Mouse (Mus musculus) layer of hippocampus, postnatal 25 days (tissue): ENCODE measurements around the gene Srcin1. TPM values are rescaled to one million over a fixed set of nuclear protein-coding genes. Genes with fewer than 3 reads are reported as not detected.
A peak's percentile ranks its signal among the peaks of the same experiment; 100 is the strongest.

Experiments
- DNase-seq, 2 experiments: peaks; one replicate each; pipeline ENCODE4 v3.0.0; 2022; ENCODE audit warnings: mixed read lengths in 2 of 2, low spot score in 1 of 2; ENCODE audit errors: extremely low spot score in 1 of 2
- total RNA-seq, 2 experiments: library from RNA; stranded (reverse); gene quantifications; 2 replicates each; pipeline ENCODE4 v1.2.3; 2021

The Srcin1 gene
- total RNA-seq, 2 experiments from 2014 or later: 260 to 270 TPM

GRCm38 (mm10) chr11:97509715-97510485 lies 66.1 kb downstream of the Srcin1 start:
- DNase-seq: no peak

DNA sequence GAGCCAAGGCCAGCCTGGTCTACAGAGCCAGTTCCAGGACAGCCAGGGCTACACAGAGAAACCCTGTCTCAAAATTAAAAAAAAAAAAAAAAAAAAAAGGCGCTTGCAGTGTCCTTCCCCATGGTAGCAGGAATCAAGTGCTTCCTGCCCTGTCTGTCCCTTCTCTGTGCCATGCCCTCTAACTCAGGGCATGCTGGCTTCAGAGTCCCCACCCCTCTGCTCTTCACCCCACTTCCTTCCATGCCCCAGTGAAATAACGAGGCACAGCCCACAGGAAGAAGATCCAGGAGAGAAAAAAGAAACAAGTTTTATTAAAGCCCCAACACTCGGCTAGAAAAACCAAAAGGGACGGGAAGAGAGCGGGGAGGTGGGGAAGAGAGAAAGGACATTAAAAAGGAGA lies 66.9 kb downstream of the Srcin1 start:
- DNase-seq: no peak

- no peak for DNase-seq
These were observed 67.8 kb downstream of the Srcin1 start for GRCm38 (mm10) chr11:97508198-97508597.

GRCm38 (mm10) chr11:97506331-97506730 lies 69.7 kb downstream of the Srcin1 start:
- no peak for DNase-seq

DNA sequence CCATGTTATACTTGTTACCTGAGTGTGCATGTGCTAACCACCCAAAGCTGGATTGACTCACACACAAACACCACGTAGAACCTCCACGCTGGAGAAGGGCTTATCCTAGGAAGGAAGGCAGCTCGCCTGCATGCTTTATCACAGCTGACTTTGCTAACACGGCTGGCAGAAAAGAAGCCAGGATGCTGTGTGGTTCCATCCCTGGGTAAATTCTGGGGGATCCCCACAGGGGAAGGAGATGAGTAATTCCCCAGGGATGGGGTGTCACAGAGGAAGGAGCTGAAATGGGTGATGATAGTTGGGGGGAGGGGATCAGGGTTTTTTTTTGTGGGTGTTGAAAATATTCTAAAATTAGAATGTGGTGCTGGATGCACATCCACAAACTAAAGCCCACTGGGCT lies 70.2 kb downstream of the Srcin1 start:
- DNase-seq: no peak

DNA sequence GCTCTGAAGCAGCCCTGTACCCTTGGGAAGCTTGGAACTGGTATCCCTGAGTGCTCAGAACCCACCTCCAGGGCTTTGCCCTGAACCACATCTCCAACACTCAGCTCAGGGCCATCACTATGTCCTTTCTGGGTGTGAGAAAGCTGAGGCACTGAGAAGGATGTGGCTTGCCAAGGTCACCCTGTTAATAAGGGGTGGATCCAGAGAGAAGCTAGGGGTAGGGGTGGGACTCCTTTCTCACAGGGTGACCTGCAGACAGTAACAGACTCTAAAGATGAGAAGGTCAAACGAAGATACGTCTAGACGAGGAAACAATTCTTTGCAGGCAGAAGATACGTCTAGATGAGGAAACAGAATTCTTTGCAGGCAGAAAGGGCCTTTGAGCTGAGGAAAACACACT lies 73.1 kb downstream of the Srcin1 start:
- DNase-seq: no peak

DNA sequence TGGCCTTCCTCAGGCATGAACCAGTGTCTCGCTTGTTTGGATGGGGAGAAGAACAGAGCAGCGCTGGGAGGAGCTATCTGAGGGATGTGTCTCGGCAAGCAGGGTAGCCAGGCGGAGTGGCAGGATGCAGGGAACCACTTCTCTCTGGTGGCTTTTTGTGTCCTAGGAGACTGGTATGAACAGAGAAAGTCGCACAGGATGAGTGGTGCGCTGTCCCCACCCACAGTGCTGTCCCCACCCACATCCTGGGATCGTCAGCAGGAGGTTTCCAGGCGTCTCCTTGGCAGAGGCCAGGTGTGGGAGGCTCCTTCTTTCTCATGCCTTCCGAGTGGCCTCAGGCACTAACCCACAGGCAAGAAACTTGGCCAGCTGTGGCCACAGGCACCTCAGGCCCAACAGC lies 73.6 kb downstream of the Srcin1 start:
- no peak for DNase-seq

DNA sequence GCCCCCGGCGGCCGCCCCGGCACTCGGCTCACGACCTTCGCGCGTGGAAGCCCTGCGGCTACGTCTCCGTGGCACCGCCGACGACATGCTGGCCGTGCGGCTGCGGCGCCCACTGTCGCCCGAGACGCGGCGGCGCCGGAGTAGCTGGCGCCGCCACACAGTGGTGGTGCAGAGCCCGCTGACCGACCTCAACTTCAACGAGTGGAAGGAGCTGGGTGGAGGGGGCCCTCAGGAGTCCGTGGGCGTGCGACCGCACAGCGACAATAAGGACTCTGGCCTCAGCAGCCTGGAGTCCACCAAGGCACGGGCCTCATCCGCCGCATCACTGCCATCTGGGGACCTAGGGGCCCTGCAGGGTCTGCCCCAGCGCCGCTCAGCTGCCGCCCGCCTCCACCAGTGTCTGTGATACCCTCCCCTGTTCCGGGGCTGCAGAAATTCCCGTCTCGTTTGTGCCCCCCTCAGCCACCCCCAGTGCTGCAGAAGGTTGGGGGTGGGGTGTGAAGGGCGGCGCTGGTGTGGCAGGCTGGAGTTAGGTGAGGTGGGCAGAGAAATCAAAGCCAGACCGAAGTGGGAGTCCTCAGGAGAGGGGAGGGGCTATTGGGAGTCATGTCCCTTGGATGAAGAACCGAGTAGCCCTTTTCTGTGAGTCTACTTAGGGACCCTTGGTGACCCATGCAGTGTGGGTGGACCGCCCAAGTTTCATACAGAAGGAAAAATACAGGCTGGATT lies 75.1 kb downstream of the Srcin1 start:
- no peak for DNase-seq

DNA sequence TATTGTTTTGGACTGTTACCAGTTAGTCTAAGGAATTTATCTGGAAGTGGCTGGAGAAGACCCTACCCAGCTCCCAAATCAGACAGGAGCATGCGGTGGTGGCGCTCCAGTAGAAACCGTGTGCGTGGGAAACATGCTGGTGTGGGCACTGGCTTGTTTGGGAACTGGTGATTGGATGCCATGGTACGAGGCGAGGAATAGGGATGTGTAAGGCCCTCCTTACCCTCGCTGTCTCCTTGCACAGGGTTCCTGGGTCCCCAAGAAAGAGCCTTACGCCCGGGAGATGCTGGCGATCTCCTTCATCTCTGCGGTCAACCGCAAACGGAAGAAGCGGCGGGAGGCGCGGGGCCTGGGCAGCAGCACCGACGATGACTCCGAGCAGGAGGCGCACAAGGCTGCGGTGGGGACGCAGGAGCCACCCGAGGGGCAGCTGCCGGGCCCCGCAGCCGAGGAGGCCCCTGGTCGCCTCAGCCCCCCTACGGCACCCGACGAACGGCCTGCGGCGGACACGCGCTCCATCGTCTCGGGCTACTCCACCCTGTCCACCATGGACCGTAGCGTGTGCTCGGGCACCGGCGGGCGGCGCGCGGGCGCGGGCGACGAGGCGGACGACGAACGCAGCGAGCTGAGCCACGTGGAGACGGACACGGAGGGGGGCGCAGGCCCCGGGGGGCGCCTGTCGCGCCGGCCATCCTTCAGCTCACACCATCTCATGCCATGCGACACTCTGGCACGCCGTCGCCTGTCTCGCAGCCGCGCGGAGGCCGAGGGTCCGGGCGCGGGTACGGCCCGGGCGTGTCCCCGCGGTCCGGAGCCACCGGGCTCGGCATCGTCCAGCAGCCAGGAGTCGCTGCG lies 75.9 kb downstream of the Srcin1 start, which contains the start of gene 4933428G20Rik:
Gene 4933428G20Rik (minus strand): TSS at position 476 of the 855 bp plus-strand sequence.
- DNase-seq: no peak

DNA sequence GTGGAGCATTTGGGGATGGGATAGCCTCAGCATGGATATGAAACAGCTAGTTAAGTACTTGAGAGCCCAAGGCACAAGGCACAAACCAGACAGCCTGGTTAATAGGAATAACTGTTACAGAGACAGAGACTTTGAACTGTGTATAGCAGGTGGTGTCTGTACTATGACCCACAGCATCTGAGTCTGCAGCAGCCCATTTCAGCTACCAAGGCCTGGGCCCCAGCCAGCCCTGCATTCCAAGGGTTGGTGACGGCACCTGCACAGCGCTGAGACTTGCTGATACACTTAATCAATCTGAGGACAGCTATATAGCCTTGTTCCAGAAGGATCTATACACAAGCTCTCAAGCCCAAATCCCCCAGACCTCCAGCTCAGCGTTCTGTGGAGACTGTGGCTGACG lies 78.4 kb downstream of the Srcin1 start:
- no peak for DNase-seq

GRCm38 (mm10) chr11:97492836-97493235 lies 83.2 kb downstream of the Srcin1 start:
- no peak for DNase-seq

GRCm38 (mm10) chr11:97491640-97492039 lies 84.3 kb downstream of the Srcin1 start:
- no peak for DNase-seq

DNA sequence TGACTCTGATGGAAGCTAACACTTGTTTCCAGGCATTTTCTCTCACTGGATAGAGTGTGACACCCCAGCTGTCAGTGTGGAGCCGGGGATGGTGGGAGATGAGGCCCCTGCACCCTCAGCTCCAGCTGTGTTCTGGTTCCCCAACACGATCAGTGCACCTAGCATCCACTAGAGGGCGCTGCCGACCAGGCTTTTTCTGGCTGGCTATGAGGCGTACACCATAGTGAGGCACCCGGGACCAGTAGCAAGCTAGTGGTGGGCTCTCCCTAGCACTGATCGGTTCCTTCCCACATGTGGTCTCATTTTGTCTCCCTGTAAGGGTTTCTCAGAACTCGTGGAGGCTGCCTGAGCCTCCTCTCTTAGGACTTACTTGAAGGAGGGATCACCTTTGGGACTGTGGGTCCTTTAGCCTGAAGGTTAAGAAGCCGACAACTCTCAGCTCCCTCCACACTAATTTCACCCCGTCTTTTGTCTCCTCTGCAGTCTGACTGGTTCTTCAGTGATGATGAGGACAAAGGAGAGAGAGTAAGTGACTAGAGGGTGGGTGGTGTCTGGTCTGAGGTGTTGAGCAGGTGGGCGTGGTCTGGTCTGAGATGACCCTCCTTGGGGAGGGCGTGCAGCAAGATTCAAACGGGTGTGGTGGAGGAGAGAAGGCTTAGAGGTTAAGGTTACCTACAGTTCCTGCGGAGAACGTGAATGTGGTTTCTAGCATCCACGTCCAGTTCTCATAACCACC lies 86.2 kb downstream of the Srcin1 start:
- peak; percentile 70 to 82 for DNase-seq

DNA sequence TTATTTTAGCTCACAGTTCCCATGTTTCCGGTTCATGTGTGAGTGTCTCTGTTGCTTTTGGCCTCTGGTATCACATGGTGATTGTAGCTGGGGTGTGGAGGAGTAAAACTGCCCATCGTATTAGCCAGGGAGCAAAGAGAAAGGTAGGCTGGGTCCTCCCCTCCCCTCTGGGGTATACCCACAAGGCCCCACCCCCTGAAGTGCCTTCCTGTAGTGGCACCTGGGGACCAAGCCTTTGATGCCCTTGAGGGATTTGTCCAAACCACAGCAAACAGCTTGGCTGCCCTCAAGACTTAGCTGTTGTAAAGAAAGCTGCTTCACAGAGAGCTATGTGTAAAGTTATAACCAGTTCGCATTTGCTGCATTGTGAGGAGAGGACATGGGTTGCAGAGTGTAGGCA lies 88.3 kb downstream of the Srcin1 start:
- DNase-seq: no peak

- no peak for DNase-seq
These were observed 90.3 kb downstream of the Srcin1 start for GRCm38 (mm10) chr11:97485661-97486060.

DNA sequence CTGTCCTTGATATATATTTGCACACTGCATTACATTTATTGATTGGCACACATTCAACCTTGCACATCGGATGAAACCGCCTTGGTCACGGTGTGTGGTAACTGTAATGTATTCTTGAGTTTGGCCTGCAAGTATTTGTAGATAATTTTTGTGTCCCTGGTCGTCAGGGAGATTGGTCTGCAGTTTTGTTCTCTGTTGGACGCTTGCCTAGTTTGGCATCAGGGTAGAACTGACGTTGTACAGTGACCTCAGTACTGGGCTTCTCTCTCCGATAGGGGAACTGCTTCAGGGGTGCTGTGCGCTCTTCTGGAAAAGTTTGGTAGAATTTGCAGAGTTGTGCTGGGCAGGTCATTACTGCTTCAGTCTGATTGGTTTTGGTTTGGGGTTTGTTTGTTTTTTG lies 96.2 kb downstream of the Srcin1 start:
- no peak for DNase-seq

DNA sequence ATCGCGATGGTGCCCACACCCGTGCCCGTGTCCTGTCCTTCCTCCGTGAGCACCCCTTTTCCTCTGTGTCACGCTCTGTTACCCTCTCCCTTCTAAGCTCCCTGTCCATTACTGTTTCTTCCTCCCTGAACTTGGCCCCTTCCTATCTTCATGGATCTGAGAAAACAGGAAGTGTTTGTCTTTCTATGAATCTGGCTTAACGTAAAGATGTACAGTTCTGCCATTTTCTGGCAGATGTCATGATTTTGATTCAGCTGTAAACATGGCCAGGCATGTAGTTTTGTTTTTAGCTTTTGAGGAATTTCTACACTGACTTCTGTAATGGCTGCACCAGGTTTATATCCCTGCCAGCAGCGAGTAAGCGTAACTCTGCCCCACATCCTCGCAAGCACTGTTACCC lies 96.9 kb downstream of the Srcin1 start:
- no peak for DNase-seq

- no peak for DNase-seq
These were observed 97.6 kb downstream of the Srcin1 start for GRCm38 (mm10) chr11:97478345-97478744.

DNA sequence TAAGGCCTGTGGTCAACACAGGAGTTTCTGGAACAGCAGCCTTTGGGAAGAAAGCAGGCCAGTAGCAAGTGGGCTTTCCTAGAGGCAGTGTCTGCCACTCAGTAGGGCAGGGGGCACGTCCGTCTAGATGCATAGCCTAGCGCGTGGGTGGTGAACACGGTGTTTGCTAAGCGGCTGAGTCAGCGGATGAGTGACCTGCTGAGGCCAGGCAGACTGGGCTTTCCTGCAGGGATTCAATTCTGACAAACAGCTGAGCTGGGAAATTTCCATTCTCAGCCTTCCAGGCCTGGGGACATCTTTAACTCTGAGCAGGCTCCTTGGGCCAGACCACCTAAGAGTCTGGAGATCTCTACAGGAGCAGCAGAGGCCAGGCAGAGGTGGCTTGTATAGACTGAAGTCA lies 98.6 kb downstream of the Srcin1 start:
- DNase-seq: no peak
